Mouse (Mus musculus): Measurements from ENCODE around the gene Gm5065.

GRCm38 (mm10) chr7:5350935-5351334, 598 bp downstream of the Gm5065 start, which contains the start of gene Nlrp2:
- no peak for TF ChIP-seq CTCF (IDR thresholded peaks at IDR 0.05; ENCODE audit: borderline replicate concordance, insufficient read depth, low read length)
- no peak for TF ChIP-seq POLR2A (IDR thresholded peaks at IDR 0.05; ENCODE audit: low read depth, low read length)
